Mouse (Mus musculus): ENCODE data around the gene Lrrk1. TPM values are rescaled to one million over a fixed set of nuclear protein-coding genes. Genes with fewer than 3 reads are reported as not detected.

Lrrk1 gene
- total RNA-seq, 2 experiments from 2014 or later = 20.2 to 20.9 TPM

DNA sequence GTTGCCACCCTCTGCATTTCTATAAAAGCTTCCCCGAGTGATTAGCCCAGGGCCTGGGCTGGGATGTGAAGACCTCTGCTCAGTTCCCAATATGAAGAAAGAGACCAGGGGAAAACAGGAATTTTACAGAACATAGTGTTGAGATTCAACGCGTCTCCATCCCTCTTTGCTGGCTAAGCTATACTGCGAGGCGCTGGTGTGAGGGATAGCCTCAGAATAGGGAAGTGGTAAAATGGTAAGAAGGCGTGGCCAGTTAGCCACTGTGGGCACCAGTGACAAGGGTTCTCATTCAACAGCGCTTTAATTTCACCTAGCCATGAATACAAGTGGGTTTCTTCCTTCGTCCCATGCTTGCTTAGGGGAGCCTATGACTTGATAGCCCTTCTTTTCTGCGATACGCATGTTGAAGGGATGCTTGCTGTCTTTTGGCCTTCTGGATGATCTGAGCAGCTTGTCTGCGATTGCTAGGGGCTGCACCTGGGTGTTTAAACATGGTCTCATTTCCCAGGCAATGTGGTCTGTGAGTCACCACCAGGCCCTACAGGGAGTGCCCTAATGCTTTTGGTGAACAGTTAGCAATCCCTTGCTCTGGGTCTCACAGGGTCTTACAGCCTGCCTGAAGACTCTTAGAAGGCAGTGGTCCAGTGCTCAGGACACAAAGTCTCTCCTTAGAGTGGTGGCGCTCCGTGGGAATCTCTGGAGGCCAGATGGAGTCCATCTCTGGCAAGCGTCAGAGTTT, 84.1 kb downstream of the Lrrk1 start:
- no peak for DNase-seq (ENCODE audit: low spot score in 2 of 2)

DNA sequence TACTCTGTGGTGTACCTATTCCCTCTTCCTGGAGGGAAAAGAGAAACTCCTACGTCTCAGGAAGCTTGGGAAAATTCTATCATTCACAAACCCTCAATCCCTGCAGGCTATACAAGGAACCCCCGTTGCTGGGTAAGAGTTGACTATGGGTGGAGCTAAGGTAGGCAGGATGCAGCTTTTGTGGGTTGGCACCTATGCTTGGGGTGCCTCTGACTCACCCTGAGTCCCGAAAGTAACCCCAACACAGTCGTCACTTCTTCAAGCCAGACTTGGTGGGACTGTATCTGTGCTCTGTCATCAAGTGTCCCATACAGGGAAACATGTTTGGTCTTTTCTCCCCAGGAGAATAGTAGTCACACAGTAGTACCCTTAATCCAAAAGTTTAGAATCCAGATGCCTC, 86.7 kb downstream of the Lrrk1 start:
- no peak for DNase-seq (ENCODE audit: low spot score in 2 of 2)

DNA sequence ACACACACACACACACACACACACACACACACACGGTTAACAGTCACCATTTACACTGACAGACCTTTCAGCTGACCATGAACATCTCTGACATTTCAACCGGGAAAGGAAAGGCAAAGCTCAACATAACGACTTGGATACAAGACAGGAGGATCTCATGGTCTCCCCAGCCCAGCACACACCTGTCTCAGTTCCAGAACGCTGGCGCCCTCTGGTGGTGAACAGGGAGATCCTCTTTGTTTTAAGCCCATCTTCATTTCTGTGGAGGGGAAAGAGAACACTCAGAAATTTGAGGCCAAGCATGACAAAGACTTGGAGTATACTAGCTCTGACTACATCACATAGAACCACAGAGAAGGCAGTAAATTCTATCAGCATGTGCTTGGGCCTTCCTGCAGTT, 87.5 kb downstream of the Lrrk1 start:
- peak; percentile 34 to 65 for DNase-seq (ENCODE audit: low spot score in 2 of 2)

DNA sequence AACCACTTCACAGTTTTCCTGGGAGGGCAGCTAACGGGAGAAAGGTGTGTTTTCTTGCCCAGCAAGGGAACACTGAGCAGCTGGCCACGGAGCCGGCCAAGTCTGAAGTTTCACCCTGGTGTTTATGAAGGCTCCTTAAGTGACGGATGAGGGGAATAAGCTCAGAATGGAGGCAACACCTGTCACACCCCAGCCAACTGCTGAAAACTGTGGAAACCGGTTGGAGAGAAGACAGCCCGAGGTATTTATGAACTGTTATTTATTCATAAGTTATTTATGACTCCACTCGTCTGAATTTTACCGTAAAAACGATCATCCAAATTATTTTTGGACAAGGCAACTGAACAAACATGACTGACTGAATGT, 90.5 kb downstream of the Lrrk1 start:
- DNase-seq (ENCODE audit: low spot score in 2 of 2) = no peak

DNA sequence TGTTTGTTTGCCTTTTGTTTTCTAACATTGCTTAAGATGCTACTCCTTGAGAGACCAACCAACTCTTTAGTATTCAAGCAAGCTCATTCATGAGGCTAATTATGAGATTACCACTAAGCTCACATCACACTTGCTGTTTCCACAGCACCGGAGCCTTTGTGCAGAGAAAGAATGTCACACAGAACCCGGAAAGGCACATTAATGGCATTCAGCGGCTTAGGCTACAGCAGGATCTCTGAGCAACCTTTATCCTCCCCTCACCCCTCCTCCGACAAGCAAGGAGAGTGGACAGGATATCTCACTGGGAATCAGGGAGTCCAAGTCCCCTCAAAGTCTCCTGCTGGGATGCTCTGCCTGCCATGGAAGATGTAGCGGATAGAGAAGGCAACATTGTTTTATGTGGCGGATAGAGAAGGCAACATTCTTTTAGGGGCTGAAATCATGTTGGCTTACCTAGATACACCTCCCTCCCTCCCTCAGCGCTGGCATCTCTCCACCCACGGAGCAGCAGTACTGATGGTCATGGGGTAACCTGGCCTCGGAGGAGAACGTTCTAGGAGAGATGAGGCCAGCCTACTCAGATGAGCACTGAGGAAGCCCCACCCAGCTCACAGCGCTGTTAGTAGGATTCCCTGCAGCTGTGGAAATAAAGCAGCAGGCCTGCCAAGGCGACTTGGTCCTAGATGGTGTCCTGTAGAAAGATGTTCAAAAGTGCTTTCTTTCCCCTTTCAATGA, 91.1 kb downstream of the Lrrk1 start:
- no peak for DNase-seq (ENCODE audit: low spot score in 2 of 2)

- DNase-seq (ENCODE audit: low spot score in 2 of 2) = no peak
These were observed 95.4 kb downstream of the Lrrk1 start for GRCm38 (mm10) chr7:66292552-66293376.

DNA sequence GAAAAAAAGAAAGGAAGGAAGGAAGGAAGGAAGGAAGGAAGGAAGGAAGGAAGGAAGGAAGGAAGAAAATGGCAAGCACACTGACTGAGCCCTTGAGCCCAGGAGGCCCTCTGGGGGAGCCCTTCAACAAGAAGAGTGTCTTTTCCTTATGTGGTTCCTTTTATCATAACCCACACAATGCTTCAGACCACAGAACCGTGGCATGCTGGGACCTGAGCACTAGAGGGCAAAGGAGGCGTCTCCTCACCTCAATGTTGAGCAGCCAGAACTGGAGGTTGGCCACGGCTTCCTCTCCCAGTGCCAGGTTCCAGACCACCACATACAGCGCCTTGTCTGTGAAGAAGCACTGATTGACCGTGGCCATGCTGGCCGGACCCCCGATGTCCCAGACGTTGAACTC, 96.1 kb downstream of the Lrrk1 start:
- no peak for DNase-seq (ENCODE audit: low spot score in 2 of 2)

GRCm38 (mm10) chr7:66282984-66283612, 105.1 kb downstream of the Lrrk1 start:
- DNase-seq (ENCODE audit: low spot score in 2 of 2) = no peak

DNA sequence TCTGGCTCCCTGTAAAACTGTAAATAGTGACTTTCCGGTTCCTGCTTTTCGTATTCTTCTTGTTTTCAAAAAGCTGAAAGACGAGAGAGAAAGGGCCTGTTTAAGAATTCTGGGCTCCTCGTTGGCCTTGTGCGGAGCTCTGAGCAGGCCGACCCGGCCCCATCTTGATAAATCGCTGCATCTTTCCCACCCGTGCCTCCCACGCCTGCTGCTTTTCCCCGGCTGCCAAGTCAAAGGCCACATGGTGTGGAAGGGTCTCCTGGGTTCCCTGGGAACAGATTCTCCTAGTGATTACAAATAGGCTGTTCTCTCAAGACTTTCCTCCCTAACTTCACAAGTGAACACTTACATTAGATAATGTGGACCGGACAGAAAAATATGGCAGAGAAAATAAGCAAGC, 105.9 kb downstream of the Lrrk1 start:
- no peak for DNase-seq (ENCODE audit: low spot score in 2 of 2)

DNA sequence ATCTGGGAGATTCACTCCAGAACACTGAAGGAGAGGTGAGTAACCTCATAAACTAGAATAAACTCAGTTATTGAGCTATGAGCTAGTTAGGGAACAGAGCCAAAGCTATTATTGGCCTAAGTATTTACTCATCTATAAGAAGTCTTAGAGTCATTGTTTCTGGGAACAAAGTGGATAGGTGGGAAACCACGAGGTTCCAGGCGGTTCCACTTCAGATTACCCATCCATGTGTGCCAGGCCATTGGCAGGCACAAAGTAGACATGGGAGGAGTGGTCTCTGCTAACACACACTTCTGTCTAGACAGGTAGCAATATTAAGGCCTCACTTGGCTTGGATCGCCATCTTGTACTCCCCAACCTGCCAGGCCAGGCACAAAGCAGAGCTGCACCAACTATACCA, 110.1 kb downstream of the Lrrk1 start:
- DNase-seq (ENCODE audit: low spot score in 2 of 2) = no peak

GRCm38 (mm10) chr7:66273494-66273893, 114.7 kb downstream of the Lrrk1 start:
- DNase-seq (ENCODE audit: low spot score in 2 of 2) = no peak

GRCm38 (mm10) chr7:66271226-66271625, 116.9 kb downstream of the Lrrk1 start:
- no peak for DNase-seq (ENCODE audit: low spot score in 2 of 2)

- DNase-seq (ENCODE audit: low spot score in 2 of 2) = no peak
These were observed 121.0 kb downstream of the Lrrk1 start for GRCm38 (mm10) chr7:66266942-66267850.

DNA sequence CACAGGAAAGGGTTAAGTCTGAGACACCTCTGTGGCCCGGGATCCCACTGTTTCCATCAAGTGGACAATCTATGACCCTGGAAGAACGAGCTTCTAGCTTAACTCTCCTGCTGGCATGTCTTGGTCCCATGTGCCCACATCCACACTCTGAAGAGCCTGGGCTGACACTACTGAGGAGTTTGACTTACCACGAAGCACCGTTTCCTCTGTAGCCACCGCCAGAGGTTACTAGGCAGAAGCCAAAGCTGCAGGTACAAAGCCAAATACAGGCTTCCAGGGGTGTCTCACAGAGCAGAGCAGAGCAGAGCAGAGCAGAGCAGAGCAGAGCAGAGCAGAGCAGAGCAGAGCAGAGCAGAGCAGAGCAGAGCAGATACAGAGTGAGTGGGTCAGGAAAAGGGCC, 124.7 kb downstream of the Lrrk1 start:
- no peak for DNase-seq (ENCODE audit: low spot score in 2 of 2)

DNA sequence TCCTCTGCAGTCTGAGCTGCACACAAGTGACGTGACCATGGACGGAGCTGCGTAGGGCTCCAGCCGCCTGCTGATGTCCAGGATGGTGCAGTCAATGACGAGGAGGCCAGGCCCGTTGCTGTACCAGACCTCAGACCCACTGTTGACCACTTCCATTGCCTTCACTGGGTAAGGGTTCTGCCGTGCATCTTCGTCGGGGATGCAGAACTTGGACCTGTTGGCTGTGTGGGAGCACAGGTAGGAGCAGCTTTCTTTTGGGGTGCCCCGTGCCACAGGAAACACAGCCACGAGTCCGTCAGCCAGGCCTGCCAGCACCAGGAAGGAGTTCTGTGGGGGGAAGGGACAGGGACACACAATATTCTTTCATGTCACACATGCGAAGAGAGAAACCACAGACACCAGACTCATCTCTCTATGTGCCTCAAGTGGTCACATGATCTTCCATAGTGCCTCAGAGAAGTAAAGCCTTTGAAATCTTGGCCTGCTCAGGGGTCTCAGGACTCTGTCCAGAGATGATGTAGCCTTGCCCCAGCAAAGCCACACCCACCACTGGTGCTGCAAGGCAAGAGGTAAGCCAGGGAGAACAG, 125.5 kb downstream of the Lrrk1 start:
- DNase-seq (ENCODE audit: low spot score in 2 of 2) = no peak

DNA sequence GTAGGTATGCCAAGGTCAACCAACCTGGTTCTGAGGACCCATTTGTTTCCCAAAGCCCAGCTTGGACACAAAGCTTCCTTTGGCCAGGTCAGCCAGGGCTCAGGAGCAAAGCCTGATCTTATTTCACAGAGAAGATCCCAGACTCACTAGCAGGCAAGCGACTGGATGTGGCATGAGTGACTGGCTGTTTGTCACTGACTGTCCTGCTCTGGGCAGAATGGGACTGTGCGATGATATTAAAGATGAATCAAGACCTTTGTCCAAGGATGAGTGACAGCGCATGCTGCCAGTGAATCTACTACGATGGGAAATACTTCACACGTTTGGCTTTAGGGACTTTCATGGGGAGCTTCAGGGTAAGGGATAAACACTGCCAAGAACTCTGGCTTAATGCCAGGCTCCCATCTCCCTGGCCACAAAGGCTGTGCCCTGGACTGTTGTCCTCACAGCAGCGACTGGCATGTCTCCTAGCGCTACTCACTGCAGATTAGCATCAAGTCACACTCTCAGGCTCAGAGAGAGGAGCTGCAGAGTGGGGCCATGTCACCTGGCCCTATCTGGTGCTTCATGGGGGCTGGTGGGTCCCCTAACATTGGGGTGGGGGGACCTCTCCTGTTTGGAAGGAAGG, 127.3 kb downstream of the Lrrk1 start:
- DNase-seq (ENCODE audit: low spot score in 2 of 2) = no peak

DNA sequence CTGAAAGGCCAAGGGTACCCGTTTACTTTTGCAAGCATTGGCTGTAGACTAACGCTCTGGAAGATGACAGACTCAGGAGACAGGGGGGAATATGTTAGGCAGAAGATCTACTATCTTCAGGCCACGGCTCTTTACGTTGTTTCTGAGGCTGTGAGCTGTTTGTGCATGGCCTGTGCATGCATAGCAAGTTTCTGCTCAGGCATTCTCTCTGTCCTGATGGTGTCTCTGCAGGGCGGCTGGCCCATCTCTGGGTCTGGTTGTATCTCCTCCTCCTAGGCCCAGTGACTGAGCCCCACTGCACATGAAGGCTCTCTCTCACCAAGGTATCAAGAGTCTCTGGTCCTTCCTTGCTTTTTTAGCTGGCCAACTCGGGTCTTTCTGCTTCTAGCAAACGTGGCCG, 127.9 kb downstream of the Lrrk1 start:
- DNase-seq (ENCODE audit: low spot score in 2 of 2) = no peak

DNA sequence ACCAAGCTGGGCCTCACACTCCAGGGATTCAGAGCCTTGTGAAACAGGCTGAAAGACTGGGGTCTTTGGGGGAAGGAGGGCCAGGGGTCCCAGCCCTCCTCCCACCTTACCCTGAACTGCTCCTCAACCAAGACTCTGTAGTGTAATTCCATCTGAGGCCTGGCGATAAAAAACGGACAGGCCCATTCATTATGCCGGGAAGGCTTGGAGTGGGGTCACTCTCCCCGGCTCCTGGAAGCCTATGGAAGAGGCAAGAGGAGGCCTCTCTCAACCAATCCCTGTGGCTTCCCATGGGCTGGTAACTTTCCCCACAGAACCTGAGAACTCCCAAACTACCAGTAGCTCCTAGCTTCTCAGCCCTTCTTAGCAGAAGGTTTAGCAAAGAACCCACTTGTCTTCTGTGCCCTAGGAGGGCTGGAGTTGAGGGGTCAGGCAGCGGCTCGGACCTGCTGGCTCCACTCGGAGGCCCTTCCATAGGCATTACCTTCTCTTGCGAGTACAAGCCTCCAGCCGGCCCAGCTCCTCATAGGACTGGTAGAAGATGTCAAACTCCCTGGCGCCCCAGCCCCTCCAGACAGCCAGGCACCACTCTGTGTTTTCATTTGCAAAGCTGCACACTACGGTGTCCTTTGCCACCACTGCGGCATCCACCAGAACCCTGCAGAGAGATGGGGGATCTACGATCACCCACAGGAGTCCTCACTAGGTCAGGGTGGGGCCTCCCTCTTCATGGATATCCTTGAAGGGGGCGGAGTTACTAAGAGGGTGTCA, 128.5 kb downstream of the Lrrk1 start:
- no peak for DNase-seq (ENCODE audit: low spot score in 2 of 2)

GRCm38 (mm10) chr7:66258997-66259396, 129.2 kb downstream of the Lrrk1 start:
- DNase-seq (ENCODE audit: low spot score in 2 of 2) = no peak

All from adrenal gland, postnatal 4 days (tissue).